Mouse (Mus musculus) intestine, postnatal 0 days (tissue): ENCODE measurements around the gene Rasal2. TPM values are rescaled to one million over a fixed set of nuclear protein-coding genes. Genes with fewer than 3 reads are reported as not detected.

Experiments
- ATAC-seq: fragments of 200-750 bp; cut with Nextera tagmentation; 2 replicates; pipeline ENCODE4 v1.8.0; 2017; ENCODE audit warnings: mild to moderate bottlenecking, moderate TSS enrichment, moderate library complexity
- H3K27ac ChIP-seq: fragments of 300-500 bp; sonication (generic); 2 replicates; pipeline ENCODE4 v1.5.1; 2014; ENCODE audit warnings: mild to moderate bottlenecking, low read depth, low read length, moderate library complexity
- H3K27me3 ChIP-seq: fragments of 300-500 bp; sonication (generic); replicated peaks from 2 replicates; pipeline ENCODE4 v1.6.1; 2014; ENCODE audit warnings: low read length, mixed read lengths; ENCODE audit not compliant: control insufficient read depth, insufficient read depth
- H3K36me3 ChIP-seq: fragments of 300-500 bp; sonication (generic); 2 replicates; pipeline ENCODE4 v1.6.1; 2014; ENCODE audit warnings: mild to moderate bottlenecking, moderate library complexity; ENCODE audit not compliant: control insufficient read depth, insufficient read depth
- H3K4me1 ChIP-seq: fragments of 300-500 bp; sonication (generic); replicated peaks from 2 replicates; pipeline ENCODE4 v1.6.1; 2014; ENCODE audit warnings: antibody characterized with exemption, low read length, mixed read lengths; ENCODE audit not compliant: control insufficient read depth, insufficient read depth
- H3K4me2 ChIP-seq: fragments of 300-500 bp; sonication (generic); replicated peaks from 2 replicates; pipeline ENCODE4 v1.6.1; 2014; ENCODE audit warnings: low read depth, mild to moderate bottlenecking, moderate library complexity
- H3K4me3 ChIP-seq: fragments of 300-500 bp; sonication (generic); 2 replicates; pipeline ENCODE4 v1.5.1; 2014; ENCODE audit warnings: low read depth, low read length
- H3K9ac ChIP-seq: fragments of 300-500 bp; sonication (generic); 2 replicates; pipeline ENCODE4 v1.6.1; 2014; ENCODE audit warnings: mild to moderate bottlenecking, low read depth, low read length
- H3K9me3 ChIP-seq: fragments of 300-500 bp; sonication (generic); 2 replicates; pipeline ENCODE4 v1.6.1; 2016; ENCODE audit warnings: mixed run types; ENCODE audit not compliant: control insufficient read depth
- CTCF ChIP-seq: sonication (generic); IDR thresholded peaks from 2 replicates; pipeline ENCODE4 v1.5.1; 2016; ENCODE audit warnings: low read depth, mild to moderate bottlenecking, control low read depth, antibody characterized with exemption, moderate library complexity
- WGBS: fragments of 180-500 bp; shearing (Covaris S2); extraction: QIAGEN DNeasy Blood & Tissue Kit; methylation state at CpG from one replicate; pipeline ENCODE4 v1.1.7; 2014; 5-methylcytosine and 5-hydroxymethylcytosine counted together
- polyA plus RNA-seq: library from polyadenylated mRNA; unstranded; fragments of >200 nt; fragmentation: Nextera tagmentation; extraction: Ambion mirVana; gene quantifications from 2 replicates; pipeline ENCODE4 v1.2.1, GENCODE M21; 2015

The Rasal2 gene
- polyA plus RNA-seq, 1 experiment from 2014 or later: 5.3 TPM

DNA sequence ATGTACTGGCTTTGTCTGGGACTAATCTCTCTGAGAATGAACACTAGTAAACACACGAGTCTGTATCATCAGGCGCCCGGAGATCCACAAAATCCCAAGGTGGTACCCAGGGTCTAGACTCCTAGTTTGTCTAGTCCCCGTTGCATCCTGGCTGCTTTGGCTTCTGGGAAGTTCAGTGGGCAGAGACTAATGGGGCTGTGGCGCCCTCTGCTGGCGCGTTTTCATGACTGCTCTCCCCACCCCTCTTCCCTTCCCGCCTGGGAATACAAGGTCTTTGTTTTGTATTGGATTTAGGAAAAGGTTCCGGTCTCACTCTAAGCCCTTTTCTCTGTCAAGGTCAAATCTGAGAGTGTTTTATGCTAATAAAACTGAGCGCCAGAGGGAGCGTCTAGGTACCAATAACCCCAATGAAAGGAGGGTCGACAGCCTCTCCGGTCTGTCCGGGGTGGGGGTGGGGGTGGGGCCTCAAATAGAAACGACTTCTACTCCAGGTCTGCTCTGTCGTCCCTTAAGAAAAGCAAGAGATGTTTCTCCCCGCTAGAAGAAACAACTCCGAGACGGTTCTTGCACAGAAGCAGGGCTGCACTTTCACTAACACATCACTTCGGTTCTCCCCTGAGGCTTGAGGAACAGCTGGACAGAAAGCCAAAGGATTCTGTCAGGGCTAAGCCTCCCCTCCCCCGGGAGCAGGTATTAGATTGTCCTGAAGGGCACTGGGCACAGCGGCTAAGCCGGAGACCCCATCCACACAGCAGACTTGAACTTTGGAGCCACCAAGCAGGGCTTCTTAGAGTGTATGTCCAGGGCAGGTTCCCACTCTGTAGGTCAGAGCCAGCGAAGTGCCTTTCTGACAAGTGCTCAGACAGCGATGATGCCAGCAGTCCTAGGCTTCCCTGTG, 326.0 kb downstream of the Rasal2 start:
- WGBS: 9% methylated on average over 25 of the region's 25 CpGs
- H3K9ac ChIP-seq: peak overlapping the region; percentile 17; the same call in 1 of the 2 replicates
- TF ChIP-seq CTCF: peak; percentile 91
- H3K4me3 ChIP-seq: peak overlapping the region; percentile 39
- H3K27me3 ChIP-seq: no peaks in the 10 kb centered on the region
- H3K4me1 ChIP-seq: no peaks in the 10 kb centered on the region
- no peaks in the 10 kb centered on the region for H3K36me3 ChIP-seq
- 0 out of 2 replicates have a peak, but pooled peaks have one; percentile 36 for ATAC-seq
- H3K27ac ChIP-seq: no peak overlapping the region
- peak overlapping the region; percentile 74 for H3K4me2 ChIP-seq
- H3K9me3 ChIP-seq: no peaks in the 10 kb centered on the region

Other genes starting within 250 kb of the Rasal2 start
- gene Cryzl2, start 46.0 kb upstream of the Rasal2 start, polyA plus RNA-seq: 8.8 and 10.5 TPM in 2 replicates
- 28.6 and 33.0 TPM in 2 replicates for gene Sec16b, start 94.1 kb upstream of the Rasal2 start, polyA plus RNA-seq